Comparison of ENCODE assay signal across 7 mouse cellular contexts in genomic region chr13:28629431-28630331, GRCm38 (mm10).
DNase-seq lines count a peak whose midpoint lies in the region; ATAC-seq lines count a peak whose summit lies in the region.

No protein-coding gene starts in this region.

- peaks cover 4% of the 10 kb centered on the region; the same call in 1 of the 2 replicates for H3K9me3 ChIP-seq in embryonic facial prominence, embryonic 14.5 days (ENCODE audit: control insufficient read depth, low read length)
- H3K9me3 ChIP-seq in heart, embryonic 14.5 days (ENCODE audit: control insufficient read depth, low read length), result no peaks in the 10 kb centered on the region
- no peaks in the 10 kb centered on the region for H3K9me3 ChIP-seq in kidney, embryonic 15.5 days (replicated peaks)

- H3K4me2 ChIP-seq in embryonic facial prominence, embryonic 14.5 days (ENCODE audit: low read depth, low read length), result peak overlapping the region; percentile 27
- peak overlapping the region; percentile 39; the same call in 1 of the 2 replicates for H3K4me2 ChIP-seq in heart, embryonic 14.5 days (ENCODE audit: low read length)
- H3K4me2 ChIP-seq in kidney, embryonic 15.5 days, result no peak overlapping the region; the same call in 1 of the 2 replicates

- H3K27ac ChIP-seq in embryonic facial prominence, embryonic 14.5 days (replicated peaks; ENCODE audit: low read depth, low read length), result peak overlapping the region; percentile 83
- H3K27ac ChIP-seq in heart, embryonic 14.5 days (replicated peaks in 1 of 2; ENCODE audit: control insufficient read depth in 1 of 2, insufficient read depth in 1 of 2, low read depth in 2 of 2, low read length in 2 of 2), result peak overlapping the region; percentile 79 to 89
- H3K27ac ChIP-seq in kidney, embryonic 15.5 days, result peak overlapping the region; percentile 89

- H3K36me3 ChIP-seq in embryonic facial prominence, embryonic 14.5 days (ENCODE audit: control insufficient read depth, insufficient read depth, low read length), result 0 out of 2 replicates have a peak, but pooled peaks cover 3% of the 10 kb centered on the region
- no peaks in the 10 kb centered on the region for H3K36me3 ChIP-seq in heart, embryonic 14.5 days (ENCODE audit: control insufficient read depth, insufficient read depth, low read length)
- no peaks in the 10 kb centered on the region for H3K36me3 ChIP-seq in kidney, embryonic 15.5 days

- H3K4me3 ChIP-seq in embryonic facial prominence, embryonic 14.5 days (ENCODE audit: low read depth, low read length), result no peak overlapping the region
- H3K4me3 ChIP-seq in heart, embryonic 14.5 days (ENCODE audit: control insufficient read depth in 1 of 2, insufficient read depth in 1 of 2, low read depth in 1 of 2, low read length in 2 of 2), result no peak overlapping the region
- H3K4me3 ChIP-seq in kidney, embryonic 15.5 days (replicated peaks), result no peak overlapping the region

- WGBS in embryonic facial prominence, embryonic 14.5 days, result 16% methylated on average over 8 of the region's 9 CpGs
- WGBS in heart, embryonic 14.5 days, result 15% methylated on average over 9 of the region's 9 CpGs
- 25% methylated on average over 9 of the region's 9 CpGs for WGBS in kidney, embryonic 15.5 days

- ATAC-seq in activated CD4-positive, CD25-positive, alpha-beta regulatory T cell, adult 4 months, result peak; percentile 46
- ATAC-seq in embryonic facial prominence, embryonic 14.5 days (ENCODE audit: low read depth), result peak; percentile 93
- peak; percentile 52 for ATAC-seq in heart, embryonic 14.5 days (ENCODE audit: insufficient number of reproducible peaks, insufficient read depth, low FRiP score, low read depth)
- ATAC-seq in kidney, embryonic 15.5 days (replicated peaks; ENCODE audit: low FRiP score), result peak; percentile 77
- ATAC-seq in megakaryocyte-erythroid progenitor cell, adult 5-6 weeks (replicated peaks; ENCODE audit: low FRiP score, low TSS enrichment, poor library complexity, severe bottlenecking), result peak; percentile 68; the same call in 1 of the 2 replicates

- no peaks in the 10 kb centered on the region for H3K27me3 ChIP-seq in embryonic facial prominence, embryonic 14.5 days (replicated peaks; ENCODE audit: control insufficient read depth, insufficient read depth, low read length)
- H3K27me3 ChIP-seq in heart, embryonic 14.5 days (ENCODE audit: control insufficient read depth, insufficient read depth, low read length), result no peaks in the 10 kb centered on the region
- H3K27me3 ChIP-seq in kidney, embryonic 15.5 days, result no peaks in the 10 kb centered on the region

- no peak overlapping the region for H3K9ac ChIP-seq in embryonic facial prominence, embryonic 14.5 days (ENCODE audit: low read depth, low read length)
- H3K9ac ChIP-seq in heart, embryonic 14.5 days (ENCODE audit: low read length), result peak overlapping the region; percentile 2; the same call in 1 of the 2 replicates
- H3K9ac ChIP-seq in kidney, embryonic 15.5 days, result no peak overlapping the region

- H3K4me1 ChIP-seq in embryonic facial prominence, embryonic 14.5 days (ENCODE audit: control insufficient read depth, insufficient read depth, low read length), result peaks cover 30% of the 10 kb centered on the region
- peaks cover 15 to 28% of the 10 kb centered on the region in 2 experiments for H3K4me1 ChIP-seq in heart, embryonic 14.5 days (ENCODE audit: control insufficient read depth in 2 of 2, insufficient read depth in 2 of 2, low read length in 2 of 2)
- peaks cover 41% of the 10 kb centered on the region for H3K4me1 ChIP-seq in kidney, embryonic 15.5 days

- peak; percentile 92 for DNase-seq in embryonic facial prominence, embryonic 14.5 days (ENCODE audit: low spot score)
- DNase-seq in yolk sac, embryonic 10.5 days (ENCODE audit: low spot score), result peak; percentile 59
- no peak for DNase-seq in spleen, adult 12 weeks (ENCODE audit: low spot score)
